Mouse (Mus musculus) limb, embryonic 12.5 days (tissue): ENCODE measurements around the gene Muc5ac. TPM values are rescaled to one million over a fixed set of nuclear protein-coding genes. Genes with fewer than 3 reads are reported as not detected.

ENCODE experiments used
- ATAC-seq: fragments of 200-750 bp; cut with Nextera tagmentation; 2 replicates; pipeline ENCODE4 v1.8.0; 2017; ENCODE audit warnings: low read depth, moderate TSS enrichment; ENCODE audit not compliant: insufficient number of reproducible peaks, insufficient read depth, low FRiP score, low TSS enrichment
- H3K27ac ChIP-seq: fragments of 300-500 bp; sonication (generic); 2 replicates; pipeline ENCODE4 v1.5.1; 2016; ENCODE audit warnings: mild to moderate bottlenecking, moderate library complexity
- H3K27me3 ChIP-seq: fragments of 300-500 bp; sonication (generic); 2 replicates; pipeline ENCODE4 v1.6.1; 2016; ENCODE audit warnings: mild to moderate bottlenecking, moderate library complexity
- H3K36me3 ChIP-seq: fragments of 300-500 bp; sonication (generic); 2 replicates; pipeline ENCODE4 v1.6.1; 2016; ENCODE audit warnings: mild to moderate bottlenecking, moderate library complexity
- H3K4me1 ChIP-seq: fragments of 300-500 bp; sonication (generic); replicated peaks from 2 replicates; pipeline ENCODE4 v1.6.1; 2016
- H3K4me2 ChIP-seq: fragments of 300-500 bp; sonication (generic); 2 replicates; pipeline ENCODE4 v1.6.1; 2016; ENCODE audit warnings: mild to moderate bottlenecking, moderate library complexity
- H3K4me3 ChIP-seq: fragments of 300-500 bp; sonication (generic); replicated peaks from 2 replicates; pipeline ENCODE4 v1.5.1; 2016; ENCODE audit warnings: mild to moderate bottlenecking
- H3K9ac ChIP-seq: fragments of 300-500 bp; sonication (generic); replicated peaks from 2 replicates; pipeline ENCODE4 v1.6.1; 2016; ENCODE audit warnings: mild to moderate bottlenecking, moderate library complexity
- H3K9me3 ChIP-seq: fragments of 300-500 bp; sonication (generic); 2 replicates; pipeline ENCODE4 v1.6.1; 2016; ENCODE audit warnings: mild to moderate bottlenecking, moderate library complexity
- WGBS: fragments of 180-500 bp; shearing (Covaris S2); methylation state at CpG from one replicate; pipeline ENCODE4 v1.1.7; 2016; 5-methylcytosine and 5-hydroxymethylcytosine counted together
- polyA plus RNA-seq: library from polyadenylated mRNA; unstranded; fragments of >200 nt; fragmentation: Nextera tagmentation; extraction: Ambion mirVana; gene quantifications from 2 replicates; pipeline ENCODE4 v1.2.1, GENCODE M21; 2016

Gene Muc5ac
- polyA plus RNA-seq, 1 experiment from 2014 or later = not detected

- no peaks in the 10 kb centered on the region for H3K27me3 ChIP-seq
- no peak overlapping the region for H3K4me2 ChIP-seq
- H3K9ac ChIP-seq = no peak overlapping the region
- H3K4me1 ChIP-seq = no peaks in the 10 kb centered on the region
- H3K36me3 ChIP-seq = no peaks in the 10 kb centered on the region
- no peak overlapping the region for H3K27ac ChIP-seq
- no peaks in the 10 kb centered on the region for H3K9me3 ChIP-seq
- ATAC-seq = no peak
- WGBS = 83% methylated on average over 7 of the region's 7 CpGs
- no peak overlapping the region for H3K4me3 ChIP-seq
Measured at GRCm38 (mm10) chr7:141835941-141836340, 47.2 kb downstream of the Muc5ac start.

DNA sequence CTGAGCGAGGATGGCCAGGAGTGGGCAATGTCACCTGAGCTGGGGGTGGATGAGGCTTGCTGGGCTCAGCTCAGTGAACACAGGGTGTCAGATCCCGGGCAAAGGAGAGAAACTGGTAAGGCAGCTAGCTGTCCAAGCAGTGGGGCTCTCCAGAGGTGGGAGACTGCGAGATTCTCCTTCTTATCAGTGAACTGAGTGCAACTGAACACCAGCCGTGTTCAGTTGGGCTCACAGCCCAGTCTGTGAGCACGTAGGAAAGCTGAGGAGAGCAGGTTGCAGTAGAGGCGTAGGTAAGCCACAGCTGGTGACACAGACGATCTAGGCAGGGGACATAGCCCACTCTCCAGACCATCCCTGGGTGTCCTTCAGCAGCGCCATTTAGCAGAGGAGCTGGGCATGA lies 47.7 kb downstream of the Muc5ac start:
- Histone ChIP-seq H3K4me2 (no peak overlapping the region), H3K9ac (no peak overlapping the region), H3K27me3 (no peaks in the 10 kb centered on the region), H3K4me1 (no peaks in the 10 kb centered on the region), H3K9me3 (no peaks in the 10 kb centered on the region), H3K36me3 (no peaks in the 10 kb centered on the region), H3K4me3 (no peak overlapping the region), H3K27ac (no peak overlapping the region)
- ATAC-seq = no peak
- WGBS = 78% methylated on average over 8 of the region's 8 CpGs

- no peak for ATAC-seq
- WGBS = 67% methylated on average over 5 of the region's 5 CpGs
- no peak within 1 kb of the TSS for H3K9ac ChIP-seq
- no peak within 1 kb of the TSS for H3K4me3 ChIP-seq
- H3K9me3 ChIP-seq = no peaks in the 10 kb centered on the region
- H3K36me3 ChIP-seq = no peaks in the 10 kb centered on the region
- no peak within 1 kb of the TSS for H3K4me2 ChIP-seq
- no peaks in the 10 kb centered on the region for H3K4me1 ChIP-seq
- H3K27ac ChIP-seq = no peak within 1 kb of the TSS
- no peaks in the 10 kb centered on the region for H3K27me3 ChIP-seq
Measured at GRCm38 (mm10) chr7:141838779-141839178, 50.0 kb downstream of the Muc5ac start, which contains the start of gene Muc5b. Gene Muc5b (plus strand): TSS chr7:141839070.

GRCm38 (mm10) chr7:141840354-141840753 lies 51.6 kb downstream of the Muc5ac start:
- no peak for ATAC-seq
- 85% methylated on average over 10 of the region's 10 CpGs for WGBS
- no peaks in the 10 kb centered on the region for H3K4me1 ChIP-seq
- H3K4me3 ChIP-seq = no peak overlapping the region
- H3K27me3 ChIP-seq = no peaks in the 10 kb centered on the region
- no peaks in the 10 kb centered on the region for H3K9me3 ChIP-seq
- no peak overlapping the region for H3K9ac ChIP-seq
- H3K27ac ChIP-seq = no peak overlapping the region
- H3K36me3 ChIP-seq = no peaks in the 10 kb centered on the region
- H3K4me2 ChIP-seq = no peak overlapping the region

GRCm38 (mm10) chr7:141861046-141861445 lies 72.3 kb downstream of the Muc5ac start:
- 88% methylated on average over 4 of the region's 4 CpGs for WGBS
- Histone ChIP-seq H3K4me1 (no peaks in the 10 kb centered on the region), H3K4me3 (no peak overlapping the region), H3K27me3 (no peaks in the 10 kb centered on the region), H3K27ac (no peak overlapping the region), H3K9ac (no peak overlapping the region), H3K36me3 (no peaks in the 10 kb centered on the region), H3K4me2 (no peak overlapping the region), H3K9me3 (no peaks in the 10 kb centered on the region)
- ATAC-seq = no peak

Other genes starting within 250 kb of the Muc5ac start
- gene Chid1, start 249.1 kb upstream of the Muc5ac start, polyA plus RNA-seq = 27.5 and 28.0 TPM in 2 replicates
- gene Ap2a2, start 226.8 kb upstream of the Muc5ac start, polyA plus RNA-seq = 93.3 and 94.1 TPM in 2 replicates
- gene Muc6, start 133.7 kb upstream of the Muc5ac start, polyA plus RNA-seq = 0.18 TPM in 2 replicates
- gene Muc2, start 98.6 kb upstream of the Muc5ac start, polyA plus RNA-seq = 0.60 and 0.61 TPM in 2 replicates
- gene Muc5b, start 50.1 kb downstream of the Muc5ac start, polyA plus RNA-seq = 0.01 TPM in 1 of 2 replicates, not detected in the other
- 38.5 and 41.2 TPM in 2 replicates for gene Tollip, start 129.5 kb downstream of the Muc5ac start, polyA plus RNA-seq
- 0.31 and 0.84 TPM in 2 replicates for gene Brsk2, start 160.8 kb downstream of the Muc5ac start, polyA plus RNA-seq